Mouse (Mus musculus) hindlimb bud, embryonic 11.5 days (tissue): Measurements from ENCODE around the gene Adgre5.

Experiments
- DNase-seq: peaks from one replicate; pipeline ENCODE4 v3.0.0-alpha.2; 2012; ENCODE audit warnings: low read depth, low spot score; ENCODE audit errors: extremely low spot score

The Adgre5 gene

GRCm38 (mm10) chr8:83723447-83724083, 17.6 kb downstream of the Adgre5 start:
- DNase-seq = no peak

GRCm38 (mm10) chr8:83722631-83723030, 18.5 kb downstream of the Adgre5 start:
- DNase-seq = no peak

GRCm38 (mm10) chr8:83721405-83722025, 19.6 kb downstream of the Adgre5 start:
- DNase-seq = no peak

GRCm38 (mm10) chr8:83719693-83720092, 21.4 kb downstream of the Adgre5 start:
- no peak for DNase-seq

- no peak for DNase-seq
Observed at GRCm38 (mm10) chr8:83719048-83719447, 22.1 kb downstream of the Adgre5 start.

- no peak for DNase-seq
Observed at GRCm38 (mm10) chr8:83716563-83716962, 24.6 kb downstream of the Adgre5 start.

- DNase-seq = no peak
Observed at GRCm38 (mm10) chr8:83715771-83716170, 25.4 kb downstream of the Adgre5 start.

- DNase-seq = peak; percentile 97
Observed at GRCm38 (mm10) chr8:83715031-83715690, 26.0 kb downstream of the Adgre5 start, which contains the start of gene Ddx39. Ddx39 (plus strand) TSS chr8:83715177.

- DNase-seq = no peak
Observed at GRCm38 (mm10) chr8:83714676-83715030, 26.5 kb downstream of the Adgre5 start.

GRCm38 (mm10) chr8:83707554-83707953, 33.6 kb downstream of the Adgre5 start:
- no peak for DNase-seq

DNA sequence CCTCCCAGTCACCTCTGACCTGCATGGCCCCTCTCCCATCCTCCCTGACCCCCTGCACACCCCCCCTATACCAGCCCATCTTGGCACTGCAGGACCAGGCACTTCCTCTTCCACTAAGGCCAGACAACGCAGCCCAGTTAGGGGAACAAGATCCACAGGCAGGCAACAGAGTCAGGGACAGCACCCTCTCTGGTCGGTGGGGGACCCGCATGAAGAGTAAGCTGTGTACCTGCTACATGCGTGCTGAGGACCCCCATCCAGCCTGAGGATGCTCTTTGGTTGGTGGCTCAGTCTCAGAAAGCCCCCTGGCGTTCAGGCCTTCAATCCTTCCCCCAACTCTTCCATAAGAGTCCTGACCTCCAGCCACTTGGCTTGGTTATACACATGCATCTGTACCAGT, 34.7 kb downstream of the Adgre5 start:
- no peak for DNase-seq

DNA sequence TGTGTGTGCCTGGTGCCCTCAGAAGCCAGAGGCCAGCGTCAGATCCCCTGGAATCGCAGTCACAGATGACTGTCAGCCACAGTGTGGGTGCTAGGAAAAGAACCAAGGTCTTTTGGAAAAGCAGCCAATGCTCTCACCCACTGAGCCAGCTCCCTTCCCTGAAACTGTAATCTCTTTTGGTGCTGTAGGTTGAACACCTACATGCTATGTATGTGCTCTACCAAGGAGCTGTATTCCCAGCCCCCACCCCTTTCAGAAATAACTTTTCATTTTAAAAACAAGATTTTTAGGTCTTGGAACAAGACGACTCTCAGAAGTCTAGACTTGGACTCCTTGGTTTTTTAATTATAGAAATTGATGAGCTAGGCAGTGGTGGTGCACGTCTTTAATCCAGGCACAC, 37.7 kb downstream of the Adgre5 start:
- DNase-seq = no peak

GRCm38 (mm10) chr8:83700423-83701085, 40.6 kb downstream of the Adgre5 start:
- DNase-seq = no peak

DNA sequence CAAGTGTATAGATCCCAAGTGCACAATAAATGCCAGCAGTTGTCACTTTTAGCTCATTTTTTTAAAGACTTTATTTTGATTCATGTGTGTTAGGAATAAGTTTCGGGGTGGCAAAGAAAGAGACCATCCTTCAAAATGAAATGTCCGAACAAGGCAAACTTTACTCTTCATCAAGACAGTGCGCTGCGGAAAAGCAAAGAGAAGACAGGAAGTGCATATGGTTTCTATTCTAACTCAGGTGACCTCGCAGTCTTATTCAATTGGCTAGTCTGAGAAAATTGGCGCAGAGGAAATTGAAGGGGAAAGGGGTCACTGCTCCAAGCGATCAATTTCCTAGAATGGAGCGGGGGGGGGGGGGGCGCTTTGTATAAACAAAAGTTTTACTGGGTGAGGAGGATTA, 41.6 kb downstream of the Adgre5 start:
- DNase-seq = no peak

DNA sequence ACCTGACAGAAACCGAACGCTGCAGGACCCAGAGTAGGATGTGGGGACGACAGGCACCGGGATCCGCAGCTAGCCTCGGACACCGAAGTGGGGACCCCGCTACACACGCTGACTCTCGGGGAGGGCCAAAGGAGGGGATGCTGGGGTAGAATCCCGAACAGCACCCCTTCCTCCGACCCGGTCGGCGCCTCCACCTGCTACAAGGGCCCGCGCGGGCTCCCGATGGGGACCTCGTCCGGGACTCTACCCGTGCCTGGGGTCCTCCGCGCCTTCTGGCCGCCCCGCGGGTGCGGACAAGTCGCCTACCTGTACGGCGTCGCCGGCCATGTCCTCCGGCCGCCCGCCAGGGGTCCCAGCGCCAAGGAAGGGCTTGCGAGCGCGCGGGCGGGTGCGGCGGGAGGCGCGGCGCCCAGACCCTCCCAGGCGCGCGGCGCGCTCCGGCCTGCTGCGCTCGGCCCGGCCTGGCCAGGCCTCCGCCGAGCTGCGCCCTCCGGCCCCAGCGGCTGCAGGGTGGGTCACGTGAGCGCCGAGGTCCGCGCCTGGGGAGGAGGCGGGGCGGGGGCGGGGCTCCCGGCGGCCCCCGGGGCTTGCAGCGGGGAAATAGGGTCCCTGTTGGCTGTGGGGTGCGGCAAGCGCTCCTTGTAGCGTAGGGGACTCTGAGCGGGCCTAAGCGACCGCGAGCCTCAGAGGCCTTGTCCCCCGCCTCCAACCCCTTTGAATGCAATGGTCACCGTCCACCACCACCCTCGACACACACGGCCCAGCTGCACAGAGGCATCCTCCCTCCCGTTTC, 42.3 kb downstream of the Adgre5 start, which contains the start of gene Pkn1:
TSS of gene Pkn1 (minus strand) at position 519 of the 793 bp plus-strand sequence.
- no peak for DNase-seq

DNA sequence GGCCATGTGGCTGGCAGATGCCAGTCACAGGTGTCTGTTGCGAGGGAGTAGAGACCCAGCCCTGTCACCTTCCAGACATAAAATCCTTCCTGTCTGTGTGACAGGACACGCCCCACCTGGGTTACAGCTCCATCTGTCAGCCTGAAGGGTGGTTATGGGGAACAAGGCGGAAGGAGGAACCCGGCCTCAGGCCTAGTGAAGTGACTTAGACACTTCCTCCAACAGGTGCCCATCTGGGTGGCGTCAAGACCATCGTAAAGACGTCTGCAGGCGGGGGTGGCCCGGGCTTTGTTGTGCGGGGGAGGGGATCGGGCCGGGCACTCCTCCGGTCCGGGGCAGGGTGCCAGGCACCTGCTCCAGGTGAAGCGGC, 42.9 kb downstream of the Adgre5 start:
- DNase-seq = no peak

- no peak for DNase-seq
Observed at GRCm38 (mm10) chr8:83697374-83698220, 43.5 kb downstream of the Adgre5 start.

GRCm38 (mm10) chr8:83695351-83696106, 45.6 kb downstream of the Adgre5 start:
- DNase-seq = no peak
